Mouse (Mus musculus) heart, embryonic 14.5 days (tissue): ENCODE measurements at regions not wholly inside any gene's neighbourhood (a gene's known extent, or its start where the extent isn't known, plus 50 kb on each side); places are given as distances from the start of the nearest gene placed in this dataset.

Source experiments
- ATAC-seq: fragments of 200-750 bp; cut with Nextera tagmentation; 2 replicates; pipeline ENCODE4 v1.8.0; 2017; ENCODE audit warnings: low read depth, moderate TSS enrichment; ENCODE audit not compliant: insufficient number of reproducible peaks, insufficient read depth, low FRiP score
- H3K27ac ChIP-seq, 2 experiments: fragments of 200-500 bp in 1 of 2; fragments of 300-500 bp in 1 of 2; sonication (generic) in 1 of 2; replicated peaks in 1 of 2; 2 replicates each; pipeline ENCODE4 v1.5.1; 2012 to 2014; ENCODE audit warnings: low read depth in 2 of 2, low read length in 2 of 2, control low read depth in 1 of 2, mild to moderate bottlenecking in 1 of 2, mixed read lengths in 1 of 2; ENCODE audit not compliant: control insufficient read depth in 1 of 2, insufficient read depth in 1 of 2
- H3K27me3 ChIP-seq: fragments of 300-500 bp; sonication (generic); 2 replicates; pipeline ENCODE4 v1.6.1; 2014; ENCODE audit warnings: mild to moderate bottlenecking, low read length, control low read depth; ENCODE audit not compliant: control insufficient read depth, insufficient read depth
- H3K36me3 ChIP-seq: fragments of 300-500 bp; sonication (generic); 2 replicates; pipeline ENCODE4 v1.6.1; 2014; ENCODE audit warnings: mild to moderate bottlenecking, control low read depth, low read length, mixed read lengths; ENCODE audit not compliant: control insufficient read depth, insufficient read depth
- H3K4me1 ChIP-seq, 2 experiments: fragments of 200-500 bp in 1 of 2; fragments of 300-500 bp in 1 of 2; sonication (generic) in 1 of 2; 2 replicates each; pipeline ENCODE4 v1.6.1; 2012 to 2014; ENCODE audit warnings: low read length in 2 of 2, control low read depth in 1 of 2, mixed read lengths in 1 of 2; ENCODE audit not compliant: control insufficient read depth in 2 of 2, insufficient read depth in 2 of 2
- H3K4me2 ChIP-seq: fragments of 300-500 bp; sonication (generic); 2 replicates; pipeline ENCODE4 v1.6.1; 2014; ENCODE audit warnings: mild to moderate bottlenecking, low read length
- H3K4me3 ChIP-seq, 2 experiments: fragments of 200-500 bp in 1 of 2; fragments of 300-500 bp in 1 of 2; sonication (generic) in 1 of 2; 2 replicates each; pipeline ENCODE4 v1.5.1; 2012 to 2014; ENCODE audit warnings: low read length in 2 of 2, mild to moderate bottlenecking in 2 of 2, control low read depth in 1 of 2, low read depth in 1 of 2, moderate library complexity in 1 of 2; ENCODE audit not compliant: control insufficient read depth in 1 of 2, insufficient read depth in 1 of 2
- H3K9ac ChIP-seq: fragments of 300-500 bp; sonication (generic); 2 replicates; pipeline ENCODE4 v1.6.1; 2014; ENCODE audit warnings: mild to moderate bottlenecking, low read length
- H3K9me3 ChIP-seq: fragments of 300-500 bp; sonication (generic); 2 replicates; pipeline ENCODE4 v1.6.1; 2016; ENCODE audit warnings: low read length, control low read depth; ENCODE audit not compliant: control insufficient read depth
- WGBS: fragments of 180-500 bp; shearing (Covaris S2); extraction: QIAGEN DNeasy Blood & Tissue Kit; methylation state at CpG from one replicate; pipeline ENCODE4 v1.1.7; 2014; 5-methylcytosine and 5-hydroxymethylcytosine counted together

GRCm38 (mm10) chr10:9119249-9119648 is 233.4 kb upstream of the Sash1 start:
- Histone ChIP-seq H3K27me3 (no peaks in the 10 kb centered on the region), H3K4me3 (no peak overlapping the region), H3K36me3 (no peaks in the 10 kb centered on the region), H3K4me2 (no peak overlapping the region), H3K27ac (no peak overlapping the region), H3K9me3 (no peaks in the 10 kb centered on the region), H3K9ac (no peak overlapping the region), H3K4me1 (no peaks in the 10 kb centered on the region)
- no peak for ATAC-seq
- 57% methylated on average over 4 of the region's 4 CpGs for WGBS

- Histone ChIP-seq H3K4me3 (peak overlapping the region; percentile 27 to 31; a peak in 3 of 4 replicates), H3K27ac (no peak overlapping the region), H3K9me3 (no peaks in the 10 kb centered on the region), H3K4me1 (no peaks in the 10 kb centered on the region), H3K36me3 (no peaks in the 10 kb centered on the region), H3K9ac (peak overlapping the region; percentile 1; the same call in 1 of the 2 replicates), H3K27me3 (no peaks in the 10 kb centered on the region), H3K4me2 (peak overlapping the region; percentile 60)
- 21% methylated on average over 14 of the region's 14 CpGs for WGBS
- no peak for ATAC-seq
Measured at GRCm38 (mm10) chr10:9117648-9118551, 232.0 kb upstream of the Sash1 start.

GRCm38 (mm10) chr10:9117134-9117533 is 231.3 kb upstream of the Sash1 start:
- no peaks in the 10 kb centered on the region for H3K9me3 ChIP-seq
- H3K36me3 ChIP-seq, result no peaks in the 10 kb centered on the region
- peak overlapping the region; percentile 60 for H3K4me2 ChIP-seq
- H3K9ac ChIP-seq, result no peak overlapping the region; the same call in 1 of the 2 replicates
- H3K4me3 ChIP-seq, result no peak overlapping the region
- WGBS, result 88% methylated on average over 7 of the region's 7 CpGs
- no peaks in the 10 kb centered on the region for H3K27me3 ChIP-seq
- H3K4me1 ChIP-seq, result no peaks in the 10 kb centered on the region
- no peak overlapping the region for H3K27ac ChIP-seq
- no peak for ATAC-seq

- Histone ChIP-seq H3K4me2 (no peak overlapping the region), H3K4me1 (no peaks in the 10 kb centered on the region), H3K9ac (no peak overlapping the region), H3K27ac (no peak overlapping the region), H3K9me3 (0 out of 2 replicates have a peak, but pooled peaks cover 3% of the 10 kb centered on the region), H3K27me3 (no peaks in the 10 kb centered on the region), H3K4me3 (no peak overlapping the region), H3K36me3 (no peaks in the 10 kb centered on the region)
- WGBS, result 72% methylated on average over 5 of the region's 5 CpGs
- ATAC-seq, result no peak
Measured at GRCm38 (mm10) chr10:9113706-9114105, 227.8 kb upstream of the Sash1 start.

GRCm38 (mm10) chr10:9111051-9111450 is 225.2 kb upstream of the Sash1 start:
- Histone ChIP-seq H3K4me2 (no peak overlapping the region), H3K4me1 (no peaks in the 10 kb centered on the region), H3K36me3 (no peaks in the 10 kb centered on the region), H3K4me3 (no peak overlapping the region), H3K9ac (no peak overlapping the region), H3K27ac (no peak overlapping the region), H3K9me3 (0 out of 2 replicates have a peak, but pooled peaks cover 3% of the 10 kb centered on the region), H3K27me3 (no peaks in the 10 kb centered on the region)
- 81% methylated on average over 3 of the region's 3 CpGs for WGBS
- no peak for ATAC-seq

- Histone ChIP-seq H3K9ac (no peak overlapping the region), H3K4me2 (no peak overlapping the region), H3K4me1 (peaks cover 4 to 5% of the 10 kb centered on the region in 2 experiments), H3K36me3 (no peaks in the 10 kb centered on the region), H3K4me3 (no peak overlapping the region), H3K27me3 (no peaks in the 10 kb centered on the region), H3K27ac (no peak overlapping the region), H3K9me3 (no peaks in the 10 kb centered on the region)
- ATAC-seq, result no peak
- 72% methylated on average over 2 of the region's 2 CpGs for WGBS
Measured at GRCm38 (mm10) chr10:9096207-9096606, 210.3 kb upstream of the Sash1 start.

GRCm38 (mm10) chr10:9095163-9095562 is 209.3 kb upstream of the Sash1 start:
- Histone ChIP-seq H3K4me1 (peaks cover 4 to 5% of the 10 kb centered on the region in 2 experiments), H3K9ac (no peak overlapping the region), H3K9me3 (no peaks in the 10 kb centered on the region), H3K4me3 (no peak overlapping the region), H3K36me3 (no peaks in the 10 kb centered on the region), H3K27me3 (no peaks in the 10 kb centered on the region), H3K4me2 (no peak overlapping the region), H3K27ac (no peak overlapping the region)
- no peak for ATAC-seq
- WGBS, result 85% methylated on average over 6 of the region's 6 CpGs
